Mouse (Mus musculus) liver, postnatal 0 days (tissue): ENCODE results near the gene Fkbp9.

Experiments used
- CTCF ChIP-seq: sonication (generic); IDR thresholded peaks from 2 replicates; pipeline ENCODE4 v1.5.1; 2016; ENCODE audit warnings: antibody characterized with exemption, low read depth
- EP300 ChIP-seq: IDR thresholded peaks from 2 replicates; pipeline ENCODE4 v1.6.1; 2016; ENCODE audit warnings: antibody characterized with exemption, low read depth, mild to moderate bottlenecking

DNA sequence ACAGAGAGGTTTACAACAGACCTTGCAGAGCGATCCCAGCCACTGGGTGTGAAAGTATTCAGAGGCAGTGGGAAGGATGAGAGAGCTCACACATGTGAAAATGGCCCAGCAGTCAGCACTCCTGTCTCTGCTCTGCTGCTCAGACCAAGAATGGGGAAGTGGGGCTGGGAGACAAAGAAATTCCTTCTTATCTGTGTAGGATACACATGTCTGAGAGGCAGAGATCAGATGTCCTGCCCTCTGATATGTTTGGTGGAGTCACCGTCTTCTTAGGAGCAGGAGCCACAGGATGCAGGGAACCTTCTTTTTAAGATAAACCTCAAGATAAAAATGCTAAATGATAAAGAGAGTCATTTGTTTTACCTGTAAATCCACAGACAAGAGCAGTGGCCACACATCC, 38.2 kb downstream of the Fkbp9 start:
- no peak for TF ChIP-seq EP300
- TF ChIP-seq CTCF, result no peak
